Mouse (Mus musculus): ENCODE measurements around the gene Ddx50. TPM values are rescaled to one million over a fixed set of nuclear protein-coding genes. Genes with fewer than 3 reads are reported as not detected.
"Not testable (repeated sequence)": the region's sequence is repeated elsewhere in the genome, so short reads cannot be mapped to it uniquely, and the experiment has no call there.

The Ddx50 gene
- total and polyA plus RNA-seq, 3 experiments: 51.8 to 71.5 TPM; not detected in 1

GRCm38 (mm10) chr10:62579129-62579528 lies 71.9 kb downstream of the Ddx50 start:
- Histone ChIP-seq H3K36me3 (ENCODE audit: control insufficient read depth in 1 of 2, insufficient read depth in 2 of 2, low read length in 2 of 2) (peaks cover 21 to 25% of the 10 kb centered on the region in 2 experiments), H3K27ac (ENCODE audit: control insufficient read depth, low read depth, low read length) (peak overlapping the region; percentile 28), H3K79me2 (ENCODE audit: control insufficient read depth, insufficient read depth, low read length, poor library complexity) (peaks cover 15% of the 10 kb centered on the region)
- TF ChIP-seq POLR2A (IDR thresholded peaks at IDR 0.05; ENCODE audit: control insufficient read depth in 1 of 2, insufficient read depth in 1 of 2, low read depth in 1 of 2, low read length in 2 of 2, poor library complexity in 1 of 2) (peak in 1 of 2 experiments; percentile 48; a peak in 2 of 4 replicates), ZMIZ1 (IDR thresholded peaks at IDR 0.05; ENCODE audit: low read depth, low read length) (peak; percentile 55; the same call in 1 of the 2 replicates)
- not testable (repeated sequence) for H3K9ac ChIP-seq (ENCODE audit: control insufficient read depth, low read depth, low read length, poor library complexity, severe bottlenecking); DNase-seq (ENCODE audit: low read depth, low spot score); H3K4me1 ChIP-seq (ENCODE audit: control insufficient read depth in 1 of 2, insufficient read depth in 2 of 2, low read length in 2 of 2); H3K27me3 ChIP-seq (ENCODE audit: control insufficient read depth in 1 of 2, insufficient read depth in 2 of 2, low read length in 2 of 2); H3K4me3 ChIP-seq (ENCODE audit: control insufficient read depth in 1 of 2, insufficient read depth in 1 of 2, low read depth in 2 of 2, low read length in 2 of 2); H3K9me3 ChIP-seq (replicated peaks; ENCODE audit: insufficient read depth, low read length)

- peak within 1 kb of the TSS; percentile 78 for H3K9ac ChIP-seq (ENCODE audit: control insufficient read depth, low read depth, low read length, poor library complexity, severe bottlenecking)
- H3K27me3 ChIP-seq (ENCODE audit: control insufficient read depth in 1 of 2, insufficient read depth in 2 of 2, low read length in 2 of 2): no peaks in the 10 kb centered on the region
- peak; percentile 99 for DNase-seq (ENCODE audit: low read depth, low spot score)
- peaks cover 0 to 2% of the 10 kb centered on the region in 2 experiments; a peak in 1 of 4 replicates for H3K4me1 ChIP-seq (ENCODE audit: control insufficient read depth in 1 of 2, insufficient read depth in 2 of 2, low read length in 2 of 2)
- TF ChIP-seq MXI1 (IDR thresholded peaks at IDR 0.05; ENCODE audit: low read depth, low read length): no peak
- no peak for TF ChIP-seq MAX (IDR thresholded peaks at IDR 0.05; ENCODE audit: low read length)
- peak; percentile 90 for TF ChIP-seq NELFE (IDR thresholded peaks at IDR 0.05; ENCODE audit: low read depth, low read length)
- peak; percentile 95 for TF ChIP-seq SIN3A (IDR thresholded peaks at IDR 0.05; ENCODE audit: low read length)
- TF ChIP-seq TAL1 (IDR thresholded peaks at IDR 0.05; ENCODE audit: low read length): no peak
- TF ChIP-seq CTCF (IDR thresholded peaks at IDR 0.05 in 2 of 3, conservative IDR thresholded peaks at IDR 0.05 in 1 of 3; ENCODE audit: control insufficient read depth in 1 of 3, insufficient read depth in 1 of 3, low read depth in 2 of 3, low read length in 3 of 3, poor library complexity in 1 of 3, severe bottlenecking in 1 of 3): no peak
- peak; percentile 82 for TF ChIP-seq ZMIZ1 (IDR thresholded peaks at IDR 0.05; ENCODE audit: low read depth, low read length)
- no peak for TF ChIP-seq EP300 (IDR thresholded peaks at IDR 0.05; ENCODE audit: low read depth in 1 of 2, low read length in 2 of 2)
- TF ChIP-seq TBP (IDR thresholded peaks at IDR 0.05; ENCODE audit: low read depth, low read length): peak; percentile 46; the same call in 1 of the 2 replicates
- peak in 1 of 2 experiments; percentile 83; a peak in 1 of 4 replicates for TF ChIP-seq POLR2A (IDR thresholded peaks at IDR 0.05; ENCODE audit: control insufficient read depth in 1 of 2, insufficient read depth in 1 of 2, low read depth in 1 of 2, low read length in 2 of 2, poor library complexity in 1 of 2)
- peak; percentile 94 for TF ChIP-seq HCFC1 (IDR thresholded peaks at IDR 0.05; ENCODE audit: low read depth, low read length)
- TF ChIP-seq UBTF (IDR thresholded peaks at IDR 0.05; ENCODE audit: borderline replicate concordance, insufficient read depth, low read depth, low read length): 0 out of 2 replicates have a peak, but pooled peaks have one; percentile 45
- no peak for TF ChIP-seq ETS1 (IDR thresholded peaks at IDR 0.05; ENCODE audit: low read depth, low read length)
- TF ChIP-seq NRF1 (IDR thresholded peaks at IDR 0.05; ENCODE audit: insufficient read depth, low read depth, low read length, poor library complexity, severe bottlenecking): no peak; the same call in 1 of the 2 replicates
- peak; percentile 85 for TF ChIP-seq POLR2AphosphoS2 (IDR thresholded peaks at IDR 0.05; ENCODE audit: low read length)
- no peak for TF ChIP-seq BHLHE40 (IDR thresholded peaks at IDR 0.05; ENCODE audit: borderline replicate concordance, low read depth, low read length)
- peak; percentile 68; the same call in 1 of the 2 replicates for TF ChIP-seq TCF12 (IDR thresholded peaks at IDR 0.05; ENCODE audit: low read depth, low read length)
- TF ChIP-seq KAT2A (conservative IDR thresholded peaks at IDR 0.05; ENCODE audit: low read depth, low read length): peak; percentile 92
- TF ChIP-seq ELF1 (IDR thresholded peaks at IDR 0.05; ENCODE audit: low read depth, low read length): peak; percentile 91
- H3K36me3 ChIP-seq (ENCODE audit: control insufficient read depth in 1 of 2, insufficient read depth in 2 of 2, low read length in 2 of 2): peaks cover 21% of the 10 kb centered on the region in 2 experiments
- peak within 1 kb of the TSS; percentile 65 to 68 for H3K4me3 ChIP-seq (ENCODE audit: control insufficient read depth in 1 of 2, insufficient read depth in 1 of 2, low read depth in 2 of 2, low read length in 2 of 2)
- peaks cover 15% of the 10 kb centered on the region for H3K79me2 ChIP-seq (ENCODE audit: control insufficient read depth, insufficient read depth, low read length, poor library complexity)
- peak within 1 kb of the TSS; percentile 48 for H3K27ac ChIP-seq (ENCODE audit: control insufficient read depth, low read depth, low read length)
- no peaks in the 10 kb centered on the region for H3K9me3 ChIP-seq (replicated peaks; ENCODE audit: insufficient read depth, low read length)
Measured at GRCm38 (mm10) chr10:62578338-62579100, 72.5 kb downstream of the Ddx50 start, which contains the start of gene Kif1bp. Gene Kif1bp, minus strand, starts transcription at chr10:62578457.
